Mouse (Mus musculus): ENCODE measurements around the gene Macrod2.

Macrod2 gene

DNA sequence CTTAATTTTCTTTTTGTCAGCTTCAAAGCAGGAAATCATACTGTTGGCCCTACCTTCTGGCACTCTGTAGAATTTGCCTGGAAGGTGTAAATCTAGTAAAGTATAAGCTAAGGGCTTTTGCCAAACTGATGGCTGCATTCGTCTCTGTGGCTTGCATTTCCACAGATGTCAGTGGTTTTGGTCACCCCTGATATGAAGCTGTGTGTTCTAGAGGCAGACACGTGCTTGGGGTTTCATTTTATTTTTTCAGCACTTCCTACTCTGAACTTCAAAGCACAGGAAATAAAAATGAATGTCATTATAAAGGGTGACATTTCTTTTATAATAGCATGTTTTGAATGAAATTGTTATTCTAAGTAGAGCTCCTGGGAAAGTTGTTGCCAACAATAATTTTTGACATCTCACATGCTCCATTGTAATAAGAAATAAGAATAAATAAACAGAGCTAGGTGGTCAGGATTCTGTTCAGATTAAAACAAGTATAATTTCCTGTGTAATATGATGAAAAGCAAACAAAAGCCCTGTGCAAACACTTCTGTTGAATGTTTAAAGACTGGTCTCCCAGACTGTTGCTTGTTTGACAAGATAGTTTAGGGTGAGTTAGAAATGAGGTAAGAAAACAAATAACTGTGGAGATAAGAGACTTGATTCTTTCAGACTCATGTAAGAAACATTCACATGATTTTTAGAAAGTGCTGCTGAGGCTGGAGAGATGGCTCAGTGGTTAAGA, 424.4 kb downstream of the Macrod2 start:
- no peak for DNase-seq

GRCm38 (mm10) chr2:140822378-140822777, 427.3 kb downstream of the Macrod2 start:
- no peak for DNase-seq

- no peak for DNase-seq
Observed at GRCm38 (mm10) chr2:140826241-140826640, 431.1 kb downstream of the Macrod2 start.

DNA sequence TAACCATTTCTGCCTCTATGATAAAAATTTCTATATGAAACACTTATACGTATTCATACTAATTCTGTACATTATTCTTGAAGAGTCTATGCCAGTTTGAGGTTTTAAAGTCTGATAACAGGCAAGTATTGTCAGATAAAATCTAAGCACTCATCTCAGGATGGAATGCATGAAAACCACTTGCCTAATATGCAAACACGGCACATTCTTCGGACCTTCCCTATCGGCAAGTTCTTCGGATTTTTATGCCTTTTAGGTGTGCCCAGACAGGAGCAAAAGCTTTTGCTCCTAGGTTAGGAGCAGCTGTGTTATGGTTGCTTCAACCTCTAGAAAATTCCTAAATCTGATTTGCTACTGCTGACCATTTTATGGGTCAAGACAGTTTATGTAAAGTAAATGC, 433.8 kb downstream of the Macrod2 start:
- DNase-seq, result no peak

- no peak for DNase-seq
Observed at GRCm38 (mm10) chr2:140830086-140830485, 435.0 kb downstream of the Macrod2 start.

- no peak for DNase-seq
Observed at GRCm38 (mm10) chr2:140839371-140839770, 444.3 kb downstream of the Macrod2 start.

DNA sequence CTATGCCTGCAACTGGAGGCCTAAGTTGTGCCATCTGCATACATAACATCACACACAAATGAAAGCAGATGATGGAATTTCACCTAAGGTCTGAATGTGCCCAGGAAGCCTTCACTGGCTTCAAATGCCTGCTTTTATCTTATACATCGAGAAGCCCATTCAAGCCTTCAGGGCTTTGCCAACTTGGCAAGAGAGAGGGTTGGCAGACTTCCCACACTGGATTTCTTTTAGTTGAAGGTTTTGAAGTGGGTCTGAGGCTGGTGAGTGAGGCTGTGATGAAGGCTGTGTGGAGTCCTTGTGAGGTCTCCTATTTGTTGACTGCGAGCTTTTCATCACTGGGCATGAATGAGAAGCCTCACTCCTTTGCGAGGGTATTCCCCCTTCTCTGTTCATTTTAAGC, 444.8 kb downstream of the Macrod2 start:
- DNase-seq, result peak; percentile 12

DNA sequence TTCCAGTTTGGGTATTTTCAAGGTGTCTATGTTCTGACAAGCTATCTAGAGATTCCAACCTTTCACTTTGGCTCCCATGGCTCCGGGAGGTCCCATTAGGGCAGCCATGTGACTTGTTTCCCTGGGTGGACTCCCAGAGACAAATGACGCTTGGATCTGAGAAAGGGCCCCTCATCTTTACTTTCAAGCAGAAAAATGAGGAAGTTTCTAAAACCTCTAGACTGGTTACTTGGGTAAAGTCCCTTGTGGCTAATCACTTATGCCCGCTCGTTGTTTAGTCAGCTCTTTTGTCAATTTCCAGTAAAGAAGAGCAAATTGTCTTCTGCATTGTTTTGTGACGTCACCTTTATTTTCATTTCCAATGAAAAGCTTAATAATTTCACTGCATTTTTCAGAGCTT, 448.9 kb downstream of the Macrod2 start:
- no peak for DNase-seq

DNA sequence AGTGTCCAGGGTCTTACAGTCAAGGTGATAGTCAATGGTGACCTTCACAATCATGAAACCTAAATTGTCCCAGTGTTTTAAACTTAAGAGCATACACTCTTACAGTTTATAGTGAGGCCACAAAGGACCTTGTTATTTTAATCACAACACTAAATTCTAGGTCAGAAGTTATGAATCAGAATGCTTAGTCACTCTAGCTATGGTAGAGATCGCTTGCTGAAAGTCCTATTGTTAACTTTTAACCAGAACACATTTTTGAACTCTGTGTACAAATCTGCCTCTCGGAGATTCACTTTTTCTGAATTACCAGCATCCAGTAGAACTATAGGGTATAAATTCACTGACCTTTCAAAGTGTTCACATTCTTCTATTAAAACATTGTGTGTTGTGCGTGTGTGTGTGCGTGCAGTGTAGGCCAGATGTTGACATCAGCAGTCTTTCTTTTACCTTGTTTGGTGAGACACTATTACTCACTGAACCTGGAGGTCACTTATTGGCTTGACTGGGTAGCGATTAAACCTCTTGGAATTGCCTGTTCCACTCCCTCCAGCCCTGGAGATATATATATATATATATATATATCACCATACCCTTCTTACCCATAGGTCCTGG, 452.8 kb downstream of the Macrod2 start:
- DNase-seq, result peak; percentile 17

GRCm38 (mm10) chr2:140853538-140853937, 458.4 kb downstream of the Macrod2 start:
- no peak for DNase-seq

DNA sequence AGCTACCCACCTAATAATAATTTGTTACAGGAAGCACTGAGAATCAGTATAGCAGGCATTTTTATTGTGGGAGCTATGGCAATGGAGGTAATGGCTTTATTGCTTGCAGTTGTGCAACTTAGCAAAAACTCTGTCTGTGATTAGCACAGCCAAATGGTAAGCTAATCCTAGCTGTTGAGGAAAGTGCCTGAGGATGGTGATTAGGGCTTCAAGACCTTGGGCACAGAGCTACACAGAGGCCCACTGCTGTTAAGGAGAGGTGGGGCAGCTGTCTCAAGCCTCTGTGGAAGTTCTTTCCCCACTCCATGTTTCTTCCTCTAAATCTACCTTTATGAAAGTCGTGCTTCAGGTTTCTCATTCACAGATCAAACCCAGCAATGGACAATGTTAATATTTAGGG, 466.2 kb downstream of the Macrod2 start:
- no peak for DNase-seq

DNA sequence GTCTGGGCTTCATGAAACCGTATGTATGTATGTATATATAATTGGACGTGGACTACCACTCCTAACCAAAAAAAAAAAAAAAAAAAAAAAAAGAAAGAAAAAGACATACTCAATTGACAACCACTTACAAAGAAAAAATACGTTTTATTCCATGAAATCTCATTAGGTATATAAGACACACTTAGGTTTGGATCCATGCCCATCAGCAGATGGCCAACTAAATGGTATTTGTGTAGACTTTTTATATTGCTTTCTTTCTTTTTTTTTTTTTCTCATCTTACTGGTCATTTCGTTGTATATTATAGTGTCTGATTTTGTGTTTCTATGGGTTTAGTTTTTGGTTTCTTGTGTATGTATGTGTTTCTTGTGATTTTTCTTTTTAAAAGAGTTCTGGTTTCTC, 467.6 kb downstream of the Macrod2 start:
- DNase-seq, result no peak

- DNase-seq, result no peak
Observed at GRCm38 (mm10) chr2:140865636-140866035, 470.5 kb downstream of the Macrod2 start.

DNA sequence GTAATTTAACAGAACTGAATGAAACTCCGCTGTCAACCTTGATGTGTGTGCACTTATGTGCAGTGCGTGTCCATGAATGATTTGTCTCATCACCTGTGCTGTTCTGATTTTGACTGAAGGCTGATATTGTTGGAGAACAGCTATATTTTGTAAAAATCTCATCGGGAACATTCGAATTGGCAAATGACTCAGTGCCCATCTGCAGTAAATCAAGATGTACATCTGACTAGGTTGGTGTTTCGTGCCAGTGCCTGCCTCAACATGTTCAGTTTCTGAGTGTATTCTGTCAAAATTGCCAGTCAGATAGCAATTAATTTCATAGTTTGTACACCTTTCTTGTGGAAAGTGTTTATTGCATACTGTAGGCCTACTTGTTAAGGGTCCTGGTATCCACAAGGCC, 472.0 kb downstream of the Macrod2 start:
- DNase-seq, result no peak

DNA sequence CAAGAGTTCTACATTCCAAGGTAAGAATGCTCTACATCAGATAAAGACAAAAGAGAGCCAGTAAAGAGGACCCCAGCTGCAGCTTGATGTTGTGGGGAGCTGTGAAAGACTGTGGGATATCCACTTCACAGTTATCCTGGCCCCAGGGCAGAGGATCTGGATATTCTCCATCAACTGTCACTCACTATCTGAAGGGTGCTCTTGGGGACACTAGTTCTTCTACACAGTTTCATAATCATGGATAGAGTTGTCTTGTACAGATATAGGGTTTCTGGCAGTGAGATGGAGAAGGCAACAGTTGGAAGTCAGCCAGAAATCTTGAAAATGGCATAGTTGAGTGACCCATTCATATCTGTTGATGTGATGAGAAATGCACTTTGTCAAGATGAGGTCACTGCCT, 490.1 kb downstream of the Macrod2 start:
- DNase-seq, result no peak

- no peak for DNase-seq
Observed at GRCm38 (mm10) chr2:140890683-140891082, 495.6 kb downstream of the Macrod2 start.

DNA sequence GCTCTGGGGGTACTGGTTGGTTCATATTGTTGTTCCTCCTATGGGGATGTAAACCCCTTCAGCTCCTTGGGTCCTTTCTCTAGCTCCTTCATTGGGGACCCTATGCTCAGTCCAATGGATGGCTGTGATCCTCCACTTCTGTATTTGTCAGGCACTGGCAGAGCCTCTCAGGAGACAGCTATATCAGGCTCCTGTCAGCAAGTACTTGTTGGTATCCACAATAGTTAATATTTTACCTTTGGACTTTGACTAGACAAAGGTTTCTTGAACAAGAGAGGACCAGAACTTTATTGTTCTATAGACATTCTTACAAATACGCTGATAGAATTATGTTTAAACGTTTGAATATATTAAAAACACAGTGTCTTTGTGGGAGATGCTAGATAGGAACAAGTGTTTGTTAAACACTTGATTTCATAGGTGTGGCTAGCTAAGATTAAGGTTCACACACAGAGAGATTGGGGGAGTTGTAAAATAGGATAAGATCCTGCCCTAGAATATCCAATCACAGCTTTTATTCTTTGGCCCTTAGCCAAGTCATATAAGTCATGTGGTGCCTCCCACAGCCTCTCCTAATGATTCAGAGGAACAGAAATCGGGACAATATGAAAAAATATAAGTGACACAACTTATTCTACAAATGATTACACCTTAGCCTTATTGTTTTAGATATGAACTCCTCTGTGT, 501.4 kb downstream of the Macrod2 start:
- peak; percentile 38 for DNase-seq

GRCm38 (mm10) chr2:140898408-140898985, 503.4 kb downstream of the Macrod2 start:
- no peak for DNase-seq

GRCm38 (mm10) chr2:140905331-140905730, 510.2 kb downstream of the Macrod2 start:
- DNase-seq, result no peak

- DNase-seq, result no peak
Observed at GRCm38 (mm10) chr2:140906123-140906522, 511.0 kb downstream of the Macrod2 start.

- no peak for DNase-seq
Observed at GRCm38 (mm10) chr2:140911463-140911862, 516.4 kb downstream of the Macrod2 start.

- no peak for DNase-seq
Observed at GRCm38 (mm10) chr2:140912179-140912578, 517.1 kb downstream of the Macrod2 start.

- no peak for DNase-seq
Observed at GRCm38 (mm10) chr2:140912931-140913330, 517.8 kb downstream of the Macrod2 start.

Measured in kidney, adult 9 months (tissue).